Mouse (Mus musculus) stomach, postnatal 0 days (tissue): ENCODE data around the gene Hivep2.

Experiments used
- CTCF ChIP-seq: IDR thresholded peaks from 2 replicates; pipeline ENCODE4 v1.5.1; 2016; ENCODE audit warnings: antibody characterized with exemption, low read depth, mild to moderate bottlenecking, moderate library complexity
- EP300 ChIP-seq: optimal IDR thresholded peaks from 2 replicates; pipeline ENCODE3; 2016; ENCODE audit warnings: antibody characterized with exemption

- TF ChIP-seq CTCF = no peak
- no peak for TF ChIP-seq EP300
Measured at GRCm38 (mm10) chr10:13997336-13997735, 31.5 kb downstream of the Hivep2 start.
